Mouse (Mus musculus) hindlimb bud, embryonic 11.5 days (tissue): ENCODE results near the gene Apoh.

Experiments used
- DNase-seq: peaks from one replicate; pipeline ENCODE4 v3.0.0-alpha.2; 2012; ENCODE audit warnings: low read depth, low spot score; ENCODE audit errors: extremely low spot score

The Apoh gene

GRCm38 (mm10) chr11:108447148-108447547 lies 104.0 kb downstream of the Apoh start:
- no peak for DNase-seq

- DNase-seq, result peak; percentile 56
These were observed 106.7 kb downstream of the Apoh start for GRCm38 (mm10) chr11:108449811-108450210.

GRCm38 (mm10) chr11:108459599-108459998 lies 116.4 kb downstream of the Apoh start:
- DNase-seq, result no peak
